Mouse (Mus musculus) forebrain, postnatal 0 days (tissue): Measurements from ENCODE around the gene Stx19. TPM values are rescaled to one million over a fixed set of nuclear protein-coding genes. Genes with fewer than 3 reads are reported as not detected.

Source experiments
- ATAC-seq: fragments of 200-750 bp; cut with Nextera tagmentation; 2 replicates; pipeline ENCODE4 v1.8.0; 2017; ENCODE audit warnings: mild to moderate bottlenecking, moderate library complexity
- DNase-seq: peaks from one replicate; pipeline ENCODE4 v3.0.0-alpha.2; 2015
- H3K27ac ChIP-seq: fragments of 300-500 bp; sonication (generic); 2 replicates; pipeline ENCODE4 v1.5.1; 2014; ENCODE audit warnings: low read depth, mild to moderate bottlenecking, antibody characterized with exemption, low read length, moderate library complexity, mixed read lengths
- H3K27me3 ChIP-seq: fragments of 300-500 bp; sonication (generic); 2 replicates; pipeline ENCODE4 v1.6.1; 2014; ENCODE audit warnings: mild to moderate bottlenecking, low read length, mixed read lengths; ENCODE audit not compliant: insufficient read depth
- H3K36me3 ChIP-seq: fragments of 300-500 bp; sonication (generic); 2 replicates; pipeline ENCODE4 v1.6.1; 2014; ENCODE audit warnings: mild to moderate bottlenecking, moderate library complexity; ENCODE audit not compliant: insufficient read depth
- H3K4me1 ChIP-seq: fragments of 300-500 bp; sonication (generic); 2 replicates; pipeline ENCODE4 v1.6.1; 2014; ENCODE audit warnings: antibody characterized with exemption; ENCODE audit not compliant: insufficient read depth
- H3K4me2 ChIP-seq: fragments of 300-500 bp; sonication (generic); 2 replicates; pipeline ENCODE4 v1.6.1; 2014; ENCODE audit warnings: low read depth, mild to moderate bottlenecking, moderate library complexity
- H3K4me3 ChIP-seq: fragments of 300-500 bp; sonication (generic); 2 replicates; pipeline ENCODE4 v1.5.1; 2014; ENCODE audit warnings: low read depth, low read length, mixed read lengths
- H3K9ac ChIP-seq: fragments of 300-500 bp; sonication (generic); 2 replicates; pipeline ENCODE4 v1.6.1; 2014; ENCODE audit warnings: mild to moderate bottlenecking
- H3K9me3 ChIP-seq: fragments of 300-500 bp; sonication (generic); 2 replicates; pipeline ENCODE4 v1.6.1; 2016; ENCODE audit warnings: low read length
- CTCF ChIP-seq: sonication (generic); IDR thresholded peaks from 2 replicates; pipeline ENCODE4 v1.5.1; 2016; ENCODE audit warnings: antibody characterized with exemption, control low read depth, low read depth
- WGBS: fragments of 180-500 bp; shearing (Covaris S2); extraction: QIAGEN DNeasy Blood & Tissue Kit; methylation state at CpG from one replicate; pipeline ENCODE4 v1.1.7; 2014; 5-methylcytosine and 5-hydroxymethylcytosine counted together
- polyA plus RNA-seq: library from polyadenylated mRNA; unstranded; fragments of >200 nt; fragmentation: Nextera tagmentation; extraction: Ambion mirVana; gene quantifications from 2 replicates; pipeline ENCODE4 v1.2.1, GENCODE M21; 2015
- total RNA-seq: library from RNA; depleted of rRNA; stranded (reverse); fragments of >200 nt; gene quantifications from 2 replicates; pipeline ENCODE4 v1.2.3, GENCODE M21; 2014

The Stx19 gene
- total and polyA plus RNA-seq, 2 experiments from 2014 or later, result 0.08 to 0.14 TPM

DNA sequence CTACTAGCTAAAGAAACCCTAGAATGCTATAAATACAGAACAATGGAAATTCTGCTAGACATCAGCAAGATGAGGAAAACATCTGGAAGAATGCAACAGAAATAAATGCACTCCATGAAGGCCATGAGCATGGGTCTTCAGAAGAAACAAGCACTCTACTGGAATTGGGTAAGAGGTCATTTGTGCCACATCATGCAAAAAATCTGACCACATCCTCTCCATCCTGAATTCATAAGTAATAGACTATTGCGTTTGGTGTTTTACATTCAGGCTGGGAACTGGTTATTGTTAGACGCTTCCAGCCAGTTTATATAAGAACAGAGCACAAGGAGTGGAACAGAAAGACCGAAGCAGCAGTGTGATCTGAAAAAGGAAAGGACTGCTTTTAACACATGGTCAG lies 15.7 kb upstream of the Stx19 start:
- no peak overlapping the region for H3K9ac ChIP-seq
- H3K4me2 ChIP-seq, result no peak overlapping the region
- H3K27me3 ChIP-seq, result no peaks in the 10 kb centered on the region
- DNase-seq (no peak), ATAC-seq (no peak)
- no peak for TF ChIP-seq CTCF
- H3K4me3 ChIP-seq, result no peak overlapping the region
- no peaks in the 10 kb centered on the region for H3K4me1 ChIP-seq
- WGBS, result 92% methylated on average over 3 of the region's 3 CpGs
- peaks cover 16% of the 10 kb centered on the region for H3K36me3 ChIP-seq
- H3K9me3 ChIP-seq, result no peaks in the 10 kb centered on the region
- no peak overlapping the region for H3K27ac ChIP-seq

DNA sequence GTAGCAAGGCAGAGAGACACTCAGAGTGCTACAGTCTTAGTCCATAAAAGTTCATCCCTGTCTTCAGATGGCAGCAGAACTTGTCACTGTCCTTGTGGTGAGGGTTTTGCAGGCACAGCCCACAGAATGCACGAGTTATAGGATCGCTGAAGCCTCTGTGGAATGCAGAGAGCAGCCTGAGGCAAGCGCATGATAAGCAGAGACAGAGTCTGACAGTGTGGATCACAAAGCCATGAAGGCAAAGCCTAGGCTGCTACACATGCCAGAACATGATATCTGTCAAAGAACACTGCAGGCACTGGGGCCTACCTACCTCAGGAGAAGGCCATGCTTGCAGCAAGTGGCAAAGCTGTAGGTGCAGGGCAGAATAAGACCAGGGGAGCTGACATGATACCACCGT lies 15.1 kb upstream of the Stx19 start:
- no peaks in the 10 kb centered on the region for H3K4me1 ChIP-seq
- H3K9me3 ChIP-seq, result no peaks in the 10 kb centered on the region
- ATAC-seq, result no peak
- H3K4me2 ChIP-seq, result no peak overlapping the region
- no peak for DNase-seq
- no peaks in the 10 kb centered on the region for H3K27me3 ChIP-seq
- TF ChIP-seq CTCF, result no peak
- H3K27ac ChIP-seq, result no peak overlapping the region
- no peak overlapping the region for H3K9ac ChIP-seq
- 89% methylated on average over 4 of the region's 4 CpGs for WGBS
- H3K36me3 ChIP-seq, result peaks cover 19% of the 10 kb centered on the region
- no peak overlapping the region for H3K4me3 ChIP-seq

DNA sequence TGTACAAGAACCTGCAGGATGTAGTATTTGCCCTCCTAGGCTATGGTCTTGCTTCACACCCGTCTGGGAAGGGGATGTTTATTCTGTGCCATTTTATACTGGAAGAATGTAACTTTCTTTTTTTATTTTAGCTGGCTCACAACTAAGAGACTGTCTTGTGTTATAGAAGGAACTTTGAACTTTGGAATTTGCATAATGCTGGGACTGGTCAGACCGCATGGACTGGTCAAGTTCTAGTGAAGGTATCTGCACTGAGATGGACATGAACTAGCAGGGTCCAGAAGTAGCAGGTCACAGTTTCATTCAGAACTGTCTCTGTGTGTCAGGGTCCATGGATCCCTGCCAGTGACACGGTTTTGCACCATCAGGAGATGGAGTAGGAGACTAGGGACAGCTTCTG lies 14.6 kb upstream of the Stx19 start:
- no peak overlapping the region for H3K4me3 ChIP-seq
- no peaks in the 10 kb centered on the region for H3K9me3 ChIP-seq
- WGBS, result 86% methylated on average over 3 of the region's 3 CpGs
- H3K9ac ChIP-seq, result no peak overlapping the region
- peaks cover 19% of the 10 kb centered on the region for H3K36me3 ChIP-seq
- no peaks in the 10 kb centered on the region for H3K4me1 ChIP-seq
- H3K4me2 ChIP-seq, result no peak overlapping the region
- ATAC-seq, result no peak
- no peaks in the 10 kb centered on the region for H3K27me3 ChIP-seq
- no peak for DNase-seq
- H3K27ac ChIP-seq, result no peak overlapping the region
- TF ChIP-seq CTCF, result no peak

DNA sequence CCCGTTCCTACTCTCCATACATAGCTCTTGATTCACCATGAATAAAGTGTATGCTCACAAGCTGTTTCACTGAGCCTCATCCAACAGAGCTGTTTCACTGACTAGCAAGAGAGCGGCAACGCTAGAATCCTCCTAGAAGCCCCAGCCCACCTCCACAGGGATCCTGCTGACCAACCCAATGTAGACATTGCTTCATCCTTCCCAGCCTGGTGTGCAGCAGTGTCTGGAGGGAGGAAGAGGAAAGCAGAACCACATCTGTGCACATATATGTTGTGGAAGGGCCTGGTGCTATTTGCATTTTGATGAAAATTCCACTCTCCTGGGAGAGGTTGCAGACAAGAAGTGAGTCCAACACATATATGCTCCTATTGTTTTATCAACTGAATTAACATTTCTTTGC lies 9.9 kb upstream of the Stx19 start:
- H3K4me1 ChIP-seq, result no peaks in the 10 kb centered on the region
- no peak overlapping the region for H3K4me3 ChIP-seq
- H3K27ac ChIP-seq, result no peak overlapping the region
- no peak for TF ChIP-seq CTCF
- 94% methylated on average over 3 of the region's 3 CpGs for WGBS
- H3K36me3 ChIP-seq, result peaks cover 20% of the 10 kb centered on the region
- DNase-seq (no peak), ATAC-seq (no peak)
- H3K9me3 ChIP-seq, result no peaks in the 10 kb centered on the region
- no peak overlapping the region for H3K9ac ChIP-seq
- H3K4me2 ChIP-seq, result no peak overlapping the region
- no peaks in the 10 kb centered on the region for H3K27me3 ChIP-seq

DNA sequence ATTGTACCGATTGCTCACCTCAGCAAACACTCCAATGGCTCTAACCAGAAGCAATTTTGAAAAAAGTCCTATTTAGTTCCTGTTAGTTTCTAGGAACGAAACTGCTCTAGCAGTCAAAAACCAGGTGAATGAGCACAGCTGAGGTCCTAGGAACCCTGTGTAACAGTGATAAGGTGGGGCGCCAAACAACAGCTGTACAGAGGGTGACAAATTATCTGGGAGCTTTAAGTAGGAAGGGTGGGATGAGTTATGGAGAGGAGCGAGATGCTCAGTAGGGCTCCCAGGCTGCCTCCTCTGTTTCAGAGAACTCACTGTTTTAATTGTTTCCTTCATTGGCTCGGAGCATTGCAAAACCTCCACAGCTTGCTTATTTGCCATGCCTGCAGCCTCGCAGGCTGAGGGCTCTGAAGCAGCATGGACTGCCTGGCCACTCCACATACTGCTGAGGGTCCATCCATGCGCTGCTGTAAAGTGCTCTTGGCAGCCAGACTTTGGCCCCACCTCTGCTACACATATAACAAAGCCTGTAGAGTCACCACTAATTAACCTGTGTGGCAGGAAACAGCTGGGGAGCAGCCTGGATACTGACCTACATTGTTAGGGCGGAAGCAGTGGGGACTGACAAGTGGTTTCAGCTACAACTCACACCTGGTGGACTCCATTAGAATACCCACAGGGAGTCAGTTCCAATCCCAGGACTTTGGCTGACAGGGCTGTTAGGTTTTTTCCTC lies 7.1 kb upstream of the Stx19 start:
- 61% methylated on average over 8 of the region's 8 CpGs for WGBS

DNA sequence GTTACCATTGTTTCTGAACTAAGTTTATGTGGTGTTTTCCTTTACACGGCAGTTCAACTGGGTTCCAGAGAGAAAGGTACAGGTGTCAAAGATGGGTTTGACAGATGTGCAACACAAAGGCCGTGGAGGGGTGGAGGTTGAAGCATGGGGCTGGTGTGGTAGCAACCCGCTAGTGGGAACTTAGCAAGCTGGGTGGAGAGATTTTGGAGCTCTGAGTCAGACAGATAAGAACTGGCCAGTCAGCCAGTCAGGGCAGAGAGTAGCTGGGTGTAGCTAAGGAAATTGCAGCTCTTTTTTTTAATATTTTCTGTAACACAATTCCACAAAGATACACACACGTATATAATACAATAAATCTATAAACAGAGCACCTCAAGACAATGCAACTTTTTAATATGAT lies 3.6 kb upstream of the Stx19 start:
- no peaks in the 10 kb centered on the region for H3K4me1 ChIP-seq
- no peak overlapping the region for H3K4me2 ChIP-seq
- ATAC-seq (no peak), DNase-seq (no peak)
- H3K4me3 ChIP-seq, result no peak overlapping the region
- no peak for TF ChIP-seq CTCF
- 91% methylated on average over 4 of the region's 4 CpGs for WGBS
- H3K9ac ChIP-seq, result no peak overlapping the region
- no peaks in the 10 kb centered on the region for H3K9me3 ChIP-seq
- 0 out of 2 replicates have a peak, but pooled peaks cover 3% of the 10 kb centered on the region for H3K36me3 ChIP-seq
- no peak overlapping the region for H3K27ac ChIP-seq
- no peaks in the 10 kb centered on the region for H3K27me3 ChIP-seq

More for the DNA sequence above, 7.1 kb upstream of the Stx19 start:
- Histone ChIP-seq H3K9me3 (no peaks in the 10 kb centered on the region), H3K4me2 (no peak overlapping the region), H3K4me3 (no peak overlapping the region), H3K9ac (no peak overlapping the region), H3K4me1 (no peaks in the 10 kb centered on the region), H3K36me3 (peaks cover 11% of the 10 kb centered on the region), H3K27me3 (no peaks in the 10 kb centered on the region), H3K27ac (no peak overlapping the region)
- TF ChIP-seq CTCF, result no peak
- DNase-seq, result no peak
- no peak for ATAC-seq

DNA sequence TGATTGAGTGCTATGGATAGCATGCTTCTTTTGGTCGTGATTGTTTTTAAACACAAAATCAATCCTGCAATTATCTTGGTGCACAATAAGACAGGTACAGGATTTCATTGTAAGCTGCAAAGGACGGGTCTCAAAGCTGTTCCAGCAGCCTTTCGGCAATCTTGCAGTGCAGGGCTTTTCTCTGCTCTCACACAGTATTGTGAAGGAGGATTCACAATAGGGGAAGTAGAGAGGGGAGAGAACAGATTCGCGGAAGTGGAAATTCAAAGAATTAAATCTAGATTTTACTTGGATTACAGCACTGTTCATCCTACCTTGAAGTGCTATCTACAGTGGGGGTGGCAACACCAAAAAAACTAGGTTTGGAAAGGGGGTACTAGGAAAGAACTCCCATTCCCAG lies 686 bp upstream of the Stx19 start:
- Histone ChIP-seq H3K27ac (no peak overlapping the region), H3K27me3 (no peaks in the 10 kb centered on the region), H3K4me3 (no peak overlapping the region), H3K4me2 (no peak overlapping the region), H3K4me1 (no peaks in the 10 kb centered on the region), H3K9me3 (no peaks in the 10 kb centered on the region), H3K36me3 (no peaks in the 10 kb centered on the region), H3K9ac (no peak overlapping the region)
- 73% methylated on average over 5 of the region's 5 CpGs for WGBS
- no peak for TF ChIP-seq CTCF
- ATAC-seq (no peak), DNase-seq (no peak)
